Mouse (Mus musculus): ENCODE measurements around the gene Gm49373.

Gene Gm49373

GRCm38 (mm10) chr9:21028560-21029110 lies 44.3 kb downstream of the Gm49373 start:
- no peak for DNase-seq (ENCODE audit: low spot score)

DNA sequence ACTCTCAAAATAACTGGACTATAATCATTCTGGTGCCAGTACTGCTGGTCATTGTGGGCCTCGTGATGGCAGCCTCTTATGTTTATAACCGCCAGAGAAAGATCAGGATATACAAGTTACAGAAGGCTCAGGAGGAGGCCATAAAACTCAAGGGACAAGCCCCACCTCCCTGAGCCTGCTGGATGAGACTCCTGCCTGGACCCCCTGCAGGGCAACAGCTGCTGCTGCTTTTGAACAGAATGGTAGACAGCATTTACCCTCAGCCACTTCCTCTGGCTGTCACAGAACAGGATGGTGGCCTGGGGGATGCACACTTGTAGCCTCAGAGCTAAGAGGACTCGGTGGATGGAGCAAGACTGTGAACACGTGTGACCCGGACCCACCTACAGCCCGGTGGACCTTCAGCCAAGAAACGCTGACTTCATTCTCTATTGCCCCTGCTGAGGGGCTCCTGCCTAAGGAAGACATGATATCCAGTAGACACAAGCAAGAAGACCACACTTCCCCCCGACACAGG lies 45.1 kb downstream of the Gm49373 start:
- DNase-seq (ENCODE audit: low spot score), result no peak

DNA sequence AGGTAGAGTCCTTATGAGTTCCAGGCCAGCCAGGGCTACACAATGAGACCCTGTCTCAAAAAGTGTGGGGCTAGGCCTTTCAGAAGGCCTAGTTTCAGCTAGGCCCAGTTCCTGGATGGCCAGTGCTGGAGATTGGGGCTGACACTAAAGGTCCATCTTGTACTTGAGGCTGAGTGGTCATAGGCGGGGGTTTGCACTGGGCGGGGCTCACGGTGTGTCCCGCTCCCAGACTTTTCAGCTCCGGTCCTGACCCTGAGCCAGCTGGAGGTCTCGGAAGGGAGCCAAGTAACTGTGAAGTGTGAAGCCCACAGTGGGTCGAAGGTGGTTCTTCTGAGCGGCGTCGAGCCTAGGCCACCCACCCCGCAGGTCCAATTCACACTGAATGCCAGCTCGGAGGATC lies 46.0 kb downstream of the Gm49373 start:
- no peak for DNase-seq (ENCODE audit: low spot score)

DNA sequence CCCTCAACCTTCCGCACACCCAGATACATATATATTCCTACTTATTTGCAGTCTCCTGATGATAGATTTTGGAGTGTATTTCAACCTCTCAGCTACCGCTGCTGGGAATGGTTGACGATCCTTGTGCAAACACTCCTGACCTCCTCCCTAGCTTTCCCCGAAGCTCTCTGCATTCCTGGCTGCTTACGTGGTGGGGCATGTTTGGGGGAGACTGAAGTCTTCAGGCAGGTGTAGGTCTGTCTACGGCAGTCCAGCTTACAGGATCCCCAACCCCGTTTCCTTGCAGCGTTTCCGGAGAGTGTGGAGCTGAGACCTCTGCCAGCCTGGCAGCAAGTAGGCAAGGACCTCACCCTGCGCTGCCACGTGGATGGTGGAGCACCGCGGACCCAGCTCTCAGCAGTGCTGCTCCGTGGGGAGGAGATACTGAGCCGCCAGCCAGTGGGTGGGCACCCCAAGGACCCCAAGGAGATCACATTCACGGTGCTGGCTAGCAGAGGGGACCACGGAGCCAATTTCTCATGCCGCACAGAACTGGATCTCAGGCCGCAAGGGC lies 47.6 kb downstream of the Gm49373 start:
- no peak for DNase-seq (ENCODE audit: low spot score)

- no peak for DNase-seq (ENCODE audit: low spot score)
Measured at GRCm38 (mm10) chr9:21022726-21023125, 50.2 kb downstream of the Gm49373 start.

DNA sequence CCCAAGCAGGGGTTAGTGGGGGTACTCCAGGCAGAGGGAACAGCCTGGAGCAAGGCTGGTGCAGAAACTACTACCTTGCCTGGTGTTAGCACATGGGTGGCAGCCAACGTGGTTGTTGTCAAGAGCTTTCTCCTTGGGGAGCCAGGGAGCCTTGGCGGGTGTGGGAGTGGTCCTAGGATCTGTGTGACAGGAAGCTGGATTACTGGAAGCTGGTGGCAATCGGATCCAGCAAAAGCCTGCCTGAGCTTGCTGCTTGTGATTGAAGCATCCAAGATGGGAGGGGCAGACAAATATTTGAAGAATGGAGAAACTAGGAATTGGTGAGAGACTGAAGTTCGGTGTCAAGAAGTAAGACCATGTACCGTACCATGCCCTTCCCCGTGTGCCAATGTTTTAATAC lies 50.6 kb downstream of the Gm49373 start:
- no peak for DNase-seq (ENCODE audit: low spot score)

- DNase-seq (ENCODE audit: low spot score), result no peak
Measured at GRCm38 (mm10) chr9:21021363-21021762, 51.5 kb downstream of the Gm49373 start.

DNA sequence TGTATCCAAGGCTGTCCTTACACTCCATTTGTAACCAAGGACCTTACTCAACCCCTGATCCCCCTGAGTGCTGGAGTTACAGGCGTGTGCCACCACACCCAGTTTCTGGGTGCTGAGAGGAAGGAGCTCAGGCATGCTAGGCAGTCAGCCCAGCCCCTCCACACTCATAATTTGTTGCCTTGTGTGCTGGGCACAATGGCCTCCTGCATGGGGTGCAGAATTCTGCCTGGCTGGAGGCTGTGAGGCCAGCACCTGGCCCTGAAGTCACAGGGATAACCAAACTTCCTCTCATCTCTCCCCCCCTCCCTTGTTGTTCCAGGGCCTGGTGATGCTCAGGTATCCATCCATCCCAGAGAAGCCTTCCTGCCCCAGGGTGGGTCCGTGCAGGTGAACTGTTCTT lies 54.3 kb downstream of the Gm49373 start:
- no peak for DNase-seq (ENCODE audit: low spot score)

GRCm38 (mm10) chr9:21017177-21017575 lies 55.7 kb downstream of the Gm49373 start:
- no peak for DNase-seq (ENCODE audit: low spot score)

DNA sequence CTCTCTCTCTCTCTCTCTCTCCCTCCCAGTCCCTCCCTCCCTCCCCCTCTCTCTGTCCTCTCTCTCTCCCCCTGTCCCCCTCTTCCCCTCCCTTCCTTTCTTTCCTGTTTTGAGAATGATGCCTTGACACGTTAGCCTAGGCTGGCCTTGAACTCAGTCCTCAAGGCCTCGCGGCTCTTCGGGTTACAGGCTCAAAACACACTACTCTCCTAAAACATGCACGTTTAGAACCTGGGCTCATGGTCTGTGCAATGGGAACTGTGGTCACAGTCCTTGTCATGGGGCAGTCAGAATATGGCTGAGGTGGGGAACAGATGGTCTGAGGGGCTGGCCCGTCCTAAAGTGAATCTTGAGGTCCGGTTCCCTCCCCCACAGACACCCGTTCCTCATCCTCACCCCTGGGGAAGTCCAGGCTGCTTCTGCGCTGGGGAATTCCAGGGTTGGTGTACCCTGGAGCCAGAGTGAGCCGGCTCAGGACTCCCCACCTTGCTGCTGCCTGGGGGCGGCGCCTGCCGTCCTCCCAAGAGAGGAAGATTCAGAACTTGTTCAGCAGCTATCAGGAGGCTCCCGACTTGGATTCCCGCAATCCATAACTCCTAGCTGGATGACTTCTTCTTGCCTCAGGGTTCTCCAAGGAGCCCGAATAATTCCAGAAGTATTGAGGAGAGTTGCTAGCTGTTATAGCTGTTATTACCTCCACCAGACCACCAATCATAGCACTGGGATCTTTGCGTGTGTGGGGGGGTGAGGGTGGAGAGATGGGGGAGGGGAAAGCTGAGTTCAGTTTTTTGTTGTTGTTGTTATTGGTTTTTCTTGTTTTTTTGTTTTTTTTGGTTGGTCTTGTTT lies 56.3 kb downstream of the Gm49373 start:
- DNase-seq (ENCODE audit: low spot score), result no peak

DNA sequence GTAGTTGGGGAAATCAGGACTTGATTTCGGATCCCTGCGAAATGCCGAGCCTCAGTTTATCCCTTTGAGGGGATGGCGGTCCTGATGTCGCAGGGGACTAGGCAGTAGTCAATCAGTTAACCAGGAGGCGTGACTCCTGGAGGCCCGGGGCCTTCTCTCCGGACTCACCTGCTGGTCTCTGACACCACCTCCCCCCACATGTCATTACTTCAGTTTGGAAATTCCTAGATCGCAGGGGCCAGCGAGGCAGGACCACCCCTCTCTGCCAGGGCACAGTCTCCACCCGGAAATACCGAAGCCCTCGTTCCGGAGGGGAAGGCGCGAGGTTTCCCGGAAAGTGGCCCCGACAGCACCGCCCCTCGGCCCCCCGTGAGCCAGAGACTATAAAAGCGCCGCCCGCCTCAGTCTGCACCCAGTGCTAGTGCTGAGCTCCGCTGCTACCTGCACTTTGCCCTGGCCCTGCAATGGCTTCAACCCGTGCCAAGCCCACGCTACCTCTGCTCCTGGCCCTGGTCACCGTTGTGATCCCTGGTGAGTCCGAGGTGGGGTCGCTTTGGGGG lies 57.2 kb downstream of the Gm49373 start, which contains the start of gene Icam1:
Gene Icam1 (plus strand): TSS at position 415 of the 560 bp plus-strand sequence.
- DNase-seq (ENCODE audit: low spot score), result peak; percentile 57

DNA sequence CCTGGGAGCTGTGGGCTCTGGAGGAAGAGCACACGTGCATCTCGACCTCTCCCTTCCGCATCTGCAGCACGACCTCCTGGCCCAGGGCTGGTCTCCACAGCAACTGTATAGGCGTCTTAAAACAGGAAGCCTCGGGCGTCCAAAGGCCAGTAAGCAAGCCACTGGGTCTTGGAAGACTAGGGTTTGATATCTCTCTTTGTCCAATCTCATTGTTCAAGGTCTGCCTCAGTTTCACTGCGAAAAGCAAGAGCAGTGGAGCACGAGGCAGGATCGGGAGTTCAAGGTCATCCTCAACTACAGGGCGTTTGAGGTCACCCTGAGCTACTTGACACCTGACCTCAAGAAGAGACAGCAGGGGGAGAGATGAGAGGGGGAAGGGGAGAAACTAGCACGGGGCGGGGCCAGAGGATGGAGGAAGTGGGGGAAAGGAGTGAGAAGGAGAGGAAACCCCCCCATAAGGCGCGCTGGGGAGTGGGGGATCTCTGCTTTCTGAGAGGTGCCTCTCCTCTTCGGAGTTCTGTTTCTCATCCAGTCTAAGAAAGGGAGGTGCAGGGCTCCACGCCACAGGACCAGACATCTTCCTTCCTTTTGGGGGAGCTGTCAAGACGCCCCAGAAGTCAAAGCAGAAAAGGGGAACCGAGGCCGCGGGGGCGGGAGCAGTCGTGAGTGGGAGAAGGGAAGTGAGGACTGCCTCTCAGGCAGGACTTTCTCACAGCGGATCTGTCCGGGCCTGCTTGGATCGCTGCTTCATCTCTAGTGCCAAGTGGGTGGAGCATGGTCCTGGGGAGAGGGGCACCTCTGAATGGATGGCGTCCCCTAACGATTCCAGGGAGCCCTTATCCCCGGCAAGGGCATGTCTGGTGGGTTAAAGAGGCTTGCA lies 58.0 kb downstream of the Gm49373 start:
- peak; percentile 72 for DNase-seq (ENCODE audit: low spot score)
